Mouse (Mus musculus): Measurements from ENCODE around the gene Tcf7l2.

GRCm38 (mm10) chr19:55833807-55834385 lies 92.3 kb downstream of the Tcf7l2 start:
- TF ChIP-seq CTCF (IDR thresholded peaks at IDR 0.05; ENCODE audit: low read depth), result no peak
- TF ChIP-seq EP300 (IDR thresholded peaks at IDR 0.05; ENCODE audit: low read depth), result no peak

Measured in heart, postnatal 0 days (tissue).